Mouse (Mus musculus) E14TG2a.4 (cell line): ENCODE data around the gene Zbtb20.

Source experiments
- CTCF ChIP-seq: conservative IDR thresholded peaks from 2 replicates; pipeline ENCODE4 v1.5.1; 2014; ENCODE audit warnings: low read length
- NANOG ChIP-seq: IDR thresholded peaks from 2 replicates; pipeline ENCODE4 v1.6.1; 2014; ENCODE audit warnings: borderline replicate concordance, low read length, mixed read lengths
- POU5F1 ChIP-seq: IDR thresholded peaks from 2 replicates; pipeline ENCODE4 v1.6.1; 2014; ENCODE audit warnings: low read length, borderline replicate concordance

DNA sequence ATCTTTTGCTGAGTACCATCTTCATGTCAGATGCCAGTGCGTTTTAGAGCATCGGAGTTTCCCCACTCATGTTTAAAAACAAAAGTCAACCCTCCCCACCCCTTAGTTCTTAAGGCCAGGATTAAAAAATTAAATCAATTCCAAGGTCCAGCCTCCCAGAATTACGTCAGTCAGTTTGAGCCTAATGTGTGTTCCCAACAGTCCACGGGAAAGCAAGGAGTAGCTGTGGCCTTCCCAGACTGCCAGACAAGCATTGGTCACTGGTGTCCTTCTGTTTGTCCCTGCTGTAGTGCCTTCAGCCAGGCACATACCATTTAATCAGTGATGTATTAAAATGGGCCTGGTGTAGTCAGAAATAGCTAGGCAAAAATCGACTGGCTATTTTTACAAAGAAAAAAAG lies 673.1 kb downstream of the Zbtb20 start:
- TF ChIP-seq CTCF (no peak), POU5F1 (no peak), NANOG (no peak)
